Mouse (Mus musculus) liver, embryonic 14.5 days (tissue): ENCODE results near the gene Slamf9. TPM values are rescaled to one million over a fixed set of nuclear protein-coding genes. Genes with fewer than 3 reads are reported as not detected.

Experiments
- ATAC-seq: fragments of 200-750 bp; cut with Nextera tagmentation; 2 replicates; pipeline ENCODE4 v1.8.0; 2017; ENCODE audit warnings: moderate number of reproducible peaks, mild to moderate bottlenecking, moderate library complexity; ENCODE audit not compliant: insufficient read depth
- DNase-seq, 3 experiments: peaks; one replicate each; pipeline ENCODE4 v3.0.0-alpha.2; 2012 to 2013; ENCODE audit warnings: low read depth in 3 of 3, low spot score in 3 of 3
- H3K27ac ChIP-seq: fragments of 300-500 bp; sonication (generic); 2 replicates; pipeline ENCODE4 v1.5.1; 2014; ENCODE audit warnings: moderate library complexity, mild to moderate bottlenecking, control low read depth, inconsistent platforms
- H3K27me3 ChIP-seq: fragments of 300-500 bp; sonication (generic); 2 replicates; pipeline ENCODE4 v1.6.1; 2014; ENCODE audit warnings: mild to moderate bottlenecking, low read length, moderate library complexity; ENCODE audit not compliant: control insufficient read depth, insufficient read depth
- H3K36me3 ChIP-seq: fragments of 300-500 bp; sonication (generic); replicated peaks from 2 replicates; pipeline ENCODE4 v1.6.1; 2014; ENCODE audit warnings: low read depth; ENCODE audit not compliant: control insufficient read depth, insufficient read depth
- H3K4me1 ChIP-seq, 2 experiments: fragments of 200-500 bp in 1 of 2; fragments of 300-500 bp in 1 of 2; sonication (generic) in 1 of 2; replicated peaks; 2 replicates each; pipeline ENCODE4 v1.6.1; 2012 to 2014; ENCODE audit warnings: antibody characterized with exemption in 1 of 2, inconsistent platforms in 1 of 2, low read length in 1 of 2; ENCODE audit not compliant: control insufficient read depth in 2 of 2, insufficient read depth in 2 of 2
- H3K4me2 ChIP-seq: fragments of 300-500 bp; sonication (generic); 2 replicates; pipeline ENCODE4 v1.6.1; 2014; ENCODE audit warnings: low read depth, mild to moderate bottlenecking, control low read depth, moderate library complexity
- H3K4me3 ChIP-seq, 2 experiments: fragments of 200-500 bp in 1 of 2; fragments of 300-500 bp in 1 of 2; sonication (generic) in 1 of 2; 2 replicates each; pipeline ENCODE4 v1.5.1; 2012 to 2014; ENCODE audit warnings: low read depth in 2 of 2, low read length in 2 of 2, mild to moderate bottlenecking in 2 of 2, control low read depth in 1 of 2, inconsistent platforms in 1 of 2, moderate library complexity in 1 of 2; ENCODE audit not compliant: insufficient read depth in 1 of 2
- H3K9ac ChIP-seq: fragments of 300-500 bp; sonication (generic); replicated peaks from 2 replicates; pipeline ENCODE4 v1.6.1; 2014; ENCODE audit warnings: mild to moderate bottlenecking, control low read depth, moderate library complexity
- H3K9me3 ChIP-seq: fragments of 300-500 bp; sonication (generic); 2 replicates; pipeline ENCODE4 v1.6.1; 2016; ENCODE audit warnings: low read length, mixed read lengths; ENCODE audit not compliant: control insufficient read depth
- CTCF ChIP-seq: IDR thresholded peaks from 2 replicates; pipeline ENCODE4 v1.5.1; 2016; ENCODE audit warnings: antibody characterized with exemption, low read depth, control low read depth
- EP300 ChIP-seq: IDR thresholded peaks from 2 replicates; pipeline ENCODE4 v1.6.1; 2016; ENCODE audit warnings: antibody characterized with exemption, low read depth
- WGBS: fragments of 180-500 bp; shearing (Covaris S2); extraction: QIAGEN DNeasy Blood & Tissue Kit; methylation state at CpG from one replicate; pipeline ENCODE4 v1.1.7; 2014; ENCODE audit not compliant: insufficient replicate concordance; 5-methylcytosine and 5-hydroxymethylcytosine counted together
- polyA plus RNA-seq, 2 experiments: library from polyadenylated mRNA; depleted of rRNA in 1 of 2; stranded (reverse) in 1 of 2; unstranded in 1 of 2; fragments of >200 nt; fragmentation: Nextera tagmentation in 1 of 2; extraction: Ambion mirVana in 1 of 2; gene quantifications; 2 replicates each; pipeline versions ENCODE4 v1.2.1 to v1.2.3; 2012 to 2014

Gene Slamf9
- polyA plus RNA-seq, 2 experiments = 1.5 to 1.9 TPM

DNA sequence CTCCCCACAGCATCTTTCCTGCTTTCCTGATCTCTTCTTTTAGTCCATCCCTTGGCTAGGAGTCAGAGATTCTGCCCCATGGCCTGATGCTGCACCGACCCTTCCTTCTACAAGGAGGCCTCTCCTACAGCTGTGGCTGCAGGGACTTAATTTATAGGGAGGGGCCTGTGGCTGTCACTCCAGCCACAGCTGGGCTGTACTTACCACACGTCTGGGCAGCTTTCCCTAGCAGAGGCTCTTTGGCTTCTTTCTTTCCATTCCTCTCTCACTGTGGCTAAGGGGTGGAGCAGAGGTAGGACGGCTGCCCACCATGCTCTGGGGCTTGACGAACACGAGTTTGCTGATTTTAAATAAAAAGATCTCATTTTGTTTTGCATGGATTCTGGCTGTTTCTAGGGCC is 31.8 kb downstream of the Slamf9 start:
- DNase-seq (no peak), ATAC-seq (no peak)
- peaks cover 0 to 29% of the 10 kb centered on the region in 2 experiments; a peak in 2 of 4 replicates for H3K4me1 ChIP-seq
- no peaks in the 10 kb centered on the region for H3K9me3 ChIP-seq
- no peak overlapping the region for H3K9ac ChIP-seq
- peaks cover 3% of the 10 kb centered on the region for H3K36me3 ChIP-seq
- H3K4me3 ChIP-seq = no peak overlapping the region
- no peak overlapping the region for H3K27ac ChIP-seq
- H3K27me3 ChIP-seq = no peaks in the 10 kb centered on the region
- H3K4me2 ChIP-seq = no peak overlapping the region
- TF ChIP-seq EP300 = no peak
- TF ChIP-seq CTCF = no peak
- 48% methylated on average over 5 of the region's 5 CpGs for WGBS

DNA sequence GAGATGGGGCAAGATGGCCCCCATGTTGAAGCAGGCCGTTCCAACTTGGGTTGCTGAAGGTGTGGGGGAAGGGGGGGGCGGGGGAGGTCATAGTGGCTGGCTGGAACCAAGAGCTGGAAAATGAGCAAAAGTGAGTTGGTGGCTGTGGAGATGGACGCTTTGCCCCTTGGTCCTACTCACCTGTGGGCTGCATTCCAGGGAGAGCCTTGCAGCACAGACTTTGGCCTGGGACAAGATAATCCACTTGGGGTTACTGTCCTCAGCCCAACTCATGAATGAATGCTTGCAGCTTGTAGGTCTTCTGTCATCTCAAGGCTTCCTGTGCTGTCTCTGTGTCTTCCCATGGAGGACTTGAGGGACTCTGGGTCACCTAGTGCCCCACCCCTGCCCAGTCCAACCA is 32.5 kb downstream of the Slamf9 start:
- H3K4me3 ChIP-seq = no peak overlapping the region
- 50% methylated on average over 3 of the region's 3 CpGs for WGBS
- ATAC-seq = no peak
- H3K9ac ChIP-seq = no peak overlapping the region
- DNase-seq = no peak
- H3K36me3 ChIP-seq = peaks cover 3% of the 10 kb centered on the region
- TF ChIP-seq EP300 (no peak), CTCF (no peak)
- H3K9me3 ChIP-seq = no peaks in the 10 kb centered on the region
- peaks cover 0 to 28% of the 10 kb centered on the region in 2 experiments; a peak in 2 of 4 replicates for H3K4me1 ChIP-seq
- no peak overlapping the region for H3K4me2 ChIP-seq
- H3K27me3 ChIP-seq = no peaks in the 10 kb centered on the region
- no peak overlapping the region for H3K27ac ChIP-seq

DNA sequence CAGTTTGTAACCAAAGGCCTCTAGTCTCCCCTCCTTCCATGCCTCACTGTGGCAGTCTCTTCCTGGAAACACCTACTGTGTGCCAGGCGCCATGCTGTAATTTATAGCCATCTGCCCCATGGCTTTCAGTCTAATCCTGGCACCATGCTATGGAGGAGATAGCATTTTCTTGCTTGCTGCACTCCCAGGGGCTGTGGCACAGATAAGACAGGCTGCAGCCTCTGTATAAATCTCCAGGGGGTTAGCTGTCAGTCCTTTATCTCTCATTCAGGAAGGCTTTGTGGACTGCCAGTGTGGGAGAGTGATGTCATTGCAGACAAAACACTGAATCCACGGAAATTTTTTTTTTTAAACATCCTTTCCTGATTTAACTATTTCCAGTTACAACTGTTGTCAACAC is 33.0 kb downstream of the Slamf9 start:
- Histone ChIP-seq H3K9ac (no peak overlapping the region), H3K27me3 (no peaks in the 10 kb centered on the region), H3K36me3 (peaks cover 3% of the 10 kb centered on the region), H3K4me3 (no peak overlapping the region), H3K4me2 (no peak overlapping the region), H3K9me3 (no peaks in the 10 kb centered on the region), H3K27ac (no peak overlapping the region), H3K4me1 (peaks cover 0 to 31% of the 10 kb centered on the region in 2 experiments; a peak in 2 of 4 replicates)
- TF ChIP-seq CTCF = no peak
- TF ChIP-seq EP300 = no peak
- 18% methylated on average over 2 of the region's 2 CpGs for whole genome bisulfite sequencing
- DNase-seq (no peak), ATAC-seq (peak; percentile 47; the same call in 1 of the 2 replicates)

DNA sequence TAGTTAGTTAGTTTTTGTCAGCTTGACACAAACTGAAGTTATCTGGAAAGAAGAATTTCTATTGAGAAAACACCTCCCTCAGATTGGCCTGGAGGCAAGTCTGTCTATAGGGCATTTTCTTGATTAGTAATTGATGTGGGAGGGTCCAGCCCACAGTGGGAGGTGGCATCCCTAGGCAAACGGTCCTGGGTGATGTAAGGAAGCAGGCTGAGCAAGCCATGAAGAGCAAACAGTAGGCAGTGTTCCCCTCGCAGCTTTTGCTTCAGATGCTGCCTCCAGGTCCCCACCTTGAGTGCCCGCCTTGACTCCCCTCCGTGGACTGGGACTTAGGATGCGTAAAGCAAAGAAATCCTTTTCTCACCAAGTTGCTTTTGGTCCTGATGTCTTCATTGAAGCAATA is 34.1 kb downstream of the Slamf9 start:
- Histone ChIP-seq H3K27ac (no peak overlapping the region), H3K36me3 (peaks cover 3% of the 10 kb centered on the region), H3K4me3 (no peak overlapping the region), H3K9me3 (no peaks in the 10 kb centered on the region), H3K9ac (no peak overlapping the region), H3K4me2 (no peak overlapping the region), H3K4me1 (peaks cover 0 to 33% of the 10 kb centered on the region in 2 experiments; a peak in 2 of 4 replicates), H3K27me3 (no peaks in the 10 kb centered on the region)
- no peak for ATAC-seq
- TF ChIP-seq EP300 = no peak
- TF ChIP-seq CTCF = no peak
- 61% methylated on average over 5 of the region's 5 CpGs for WGBS
- DNase-seq = no peak

DNA sequence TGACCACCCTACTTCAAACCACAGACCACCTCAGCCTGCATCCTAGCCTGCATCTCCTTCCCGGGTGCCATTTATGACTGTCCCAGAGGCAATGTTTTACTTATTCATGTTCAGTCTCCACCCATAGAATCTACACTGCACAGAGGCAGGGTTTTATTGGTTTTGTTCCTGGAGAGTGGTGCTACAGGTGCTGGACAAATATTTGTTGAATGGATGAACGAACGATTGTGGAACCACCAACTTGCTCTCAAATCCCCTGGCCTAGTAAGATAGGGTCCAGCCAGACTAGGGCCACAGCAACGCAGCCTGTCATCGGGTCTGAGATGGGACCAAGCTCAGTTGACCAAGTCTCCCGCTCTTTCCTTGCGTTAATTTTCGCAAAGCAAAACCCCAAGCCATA is 34.8 kb downstream of the Slamf9 start:
- H3K4me3 ChIP-seq = no peak overlapping the region
- H3K27me3 ChIP-seq = no peaks in the 10 kb centered on the region
- peaks cover 0 to 37% of the 10 kb centered on the region in 2 experiments; a peak in 2 of 4 replicates for H3K4me1 ChIP-seq
- H3K9ac ChIP-seq = no peak overlapping the region
- peaks cover 3% of the 10 kb centered on the region for H3K36me3 ChIP-seq
- ATAC-seq = no peak
- no peaks in the 10 kb centered on the region for H3K9me3 ChIP-seq
- WGBS = 41% methylated on average over 8 of the region's 8 CpGs
- no peak for TF ChIP-seq CTCF
- H3K4me2 ChIP-seq = 0 out of 2 replicates have a peak overlapping the region, but pooled peaks have one; percentile 18
- H3K27ac ChIP-seq = no peak overlapping the region
- DNase-seq = no peak
